Mouse (Mus musculus) ES-E14 (cell line): ENCODE data around the gene Tspan32. TPM values are rescaled to one million over a fixed set of nuclear protein-coding genes. Genes with fewer than 3 reads are reported as not detected.

ENCODE experiments used
- DNase-seq: peaks from one replicate; pipeline ENCODE4 v3.0.0-alpha.2; 2013; ENCODE audit warnings: low read depth, low spot score
- H3K27ac ChIP-seq: 2 replicates; pipeline ENCODE4 v1.5.1; 2012; ENCODE audit warnings: low read depth, mild to moderate bottlenecking, low read length, moderate library complexity, mixed read lengths; ENCODE audit not compliant: poor library complexity, insufficient read depth, severe bottlenecking
- H3K36me3 ChIP-seq: 2 replicates; pipeline ENCODE4 v1.6.1; 2012; ENCODE audit warnings: mild to moderate bottlenecking, low read length, moderate library complexity, mixed read lengths; ENCODE audit not compliant: control insufficient read depth, poor library complexity, insufficient read depth, severe bottlenecking
- H3K4me1 ChIP-seq, 2 experiments: fragments of 150-350 bp in 1 of 2; sonication (generic) in 1 of 2; 2 replicates each; pipeline ENCODE4 v1.6.1; 2012; ENCODE audit warnings: low read length in 2 of 2, mild to moderate bottlenecking in 1 of 2, mixed read lengths in 1 of 2; ENCODE audit not compliant: control insufficient read depth in 2 of 2, insufficient read depth in 2 of 2, poor library complexity in 1 of 2
- H3K4me3 ChIP-seq, 2 experiments: fragments of 150-350 bp in 1 of 2; sonication (generic) in 1 of 2; 2 replicates each; pipeline ENCODE4 v1.5.1; 2012; ENCODE audit warnings: low read length in 2 of 2, low read depth in 1 of 2, mild to moderate bottlenecking in 1 of 2, mixed read lengths in 1 of 2; ENCODE audit not compliant: insufficient read depth in 1 of 2, poor library complexity in 1 of 2, severe bottlenecking in 1 of 2
- H3K9ac ChIP-seq: 2 replicates; pipeline ENCODE4 v1.6.1; 2012; ENCODE audit warnings: low read depth, mild to moderate bottlenecking, low read length, mixed read lengths; ENCODE audit not compliant: poor library complexity, insufficient read depth, severe bottlenecking
- H3K9me3 ChIP-seq: fragments of 150-350 bp; sonication (generic); 2 replicates; pipeline ENCODE4 v1.6.1; 2012; ENCODE audit warnings: low read depth, mild to moderate bottlenecking, low read length; ENCODE audit not compliant: control insufficient read depth, insufficient read depth
- CHD2 ChIP-seq: IDR thresholded peaks from 2 replicates; pipeline ENCODE4 v1.6.1; 2014; ENCODE audit warnings: mild to moderate bottlenecking, low read depth, low read length, inconsistent platforms
- HCFC1 ChIP-seq: IDR thresholded peaks from 2 replicates; pipeline ENCODE4 v1.6.1; 2012; ENCODE audit warnings: low read length, inconsistent platforms, borderline replicate concordance; ENCODE audit not compliant: insufficient read depth
- MAFK ChIP-seq: IDR thresholded peaks from 2 replicates; pipeline ENCODE4 v1.6.1; 2014; ENCODE audit warnings: mild to moderate bottlenecking, low read depth, low read length, inconsistent platforms; ENCODE audit not compliant: insufficient read depth
- ZC3H11A ChIP-seq: IDR thresholded peaks from 2 replicates; pipeline ENCODE4 v1.6.1; 2012; ENCODE audit warnings: low read depth, mild to moderate bottlenecking, inconsistent platforms, low read length, borderline replicate concordance
- ZNF384 ChIP-seq: IDR thresholded peaks from 2 replicates; pipeline ENCODE4 v1.6.1; 2012; ENCODE audit warnings: low read depth, low read length, inconsistent platforms
- in situ Hi-C, 2 experiments: fragments of 600-800 bp; cut with MboI; formaldehyde crosslinking; loops; one replicate each; pipeline ENCODE4 v1.15.1; 2025; ENCODE audit warnings: low sequenced_read_pairs in 2 of 2, inconsistent platforms in 1 of 2; ENCODE audit not compliant: unreplicated experiment in 2 of 2
- total RNA-seq: library from RNA; depleted of rRNA; stranded (reverse); fragments of 300-350 nt; gene quantifications from 2 replicates; pipeline ENCODE4 v1.2.3, GENCODE M21; 2012

Tspan32 gene
- total RNA-seq, 1 experiment, result 4.3 TPM

GRCm38 (mm10) chr7:142987718-142988117, 17.1 kb upstream of the Tspan32 start:
- Histone ChIP-seq H3K4me3 (no peak overlapping the region), H3K36me3 (peaks cover 3% of the 10 kb centered on the region; the same call in 1 of the 2 replicates), H3K4me1 (peaks cover 0 to 5% of the 10 kb centered on the region in 2 experiments; a peak in 2 of 4 replicates), H3K27ac (no peak overlapping the region), H3K9me3 (no peaks in the 10 kb centered on the region), H3K9ac (no peak overlapping the region)
- in situ Hi-C loops, result no loop called here
- DNase-seq, result no peak
- no peak for TF ChIP-seq CHD2
- TF ChIP-seq MAFK, result no peak
- no peak for TF ChIP-seq HCFC1
- TF ChIP-seq ZC3H11A, result no peak
- TF ChIP-seq ZNF384, result no peak

GRCm38 (mm10) chr7:142995004-142995403, 9.8 kb upstream of the Tspan32 start:
- Histone ChIP-seq H3K9ac (no peak overlapping the region), H3K9me3 (no peaks in the 10 kb centered on the region), H3K4me3 (no peak overlapping the region), H3K36me3 (peaks cover 5% of the 10 kb centered on the region; the same call in 1 of the 2 replicates), H3K27ac (no peak overlapping the region), H3K4me1 (peaks cover 0 to 8% of the 10 kb centered on the region in 2 experiments; a peak in 1 of 4 replicates)
- DNase-seq, result no peak
- in situ Hi-C loops, result no loop called here
- TF ChIP-seq ZC3H11A (no peak), MAFK (no peak), CHD2 (no peak), ZNF384 (no peak), HCFC1 (no peak)

DNA sequence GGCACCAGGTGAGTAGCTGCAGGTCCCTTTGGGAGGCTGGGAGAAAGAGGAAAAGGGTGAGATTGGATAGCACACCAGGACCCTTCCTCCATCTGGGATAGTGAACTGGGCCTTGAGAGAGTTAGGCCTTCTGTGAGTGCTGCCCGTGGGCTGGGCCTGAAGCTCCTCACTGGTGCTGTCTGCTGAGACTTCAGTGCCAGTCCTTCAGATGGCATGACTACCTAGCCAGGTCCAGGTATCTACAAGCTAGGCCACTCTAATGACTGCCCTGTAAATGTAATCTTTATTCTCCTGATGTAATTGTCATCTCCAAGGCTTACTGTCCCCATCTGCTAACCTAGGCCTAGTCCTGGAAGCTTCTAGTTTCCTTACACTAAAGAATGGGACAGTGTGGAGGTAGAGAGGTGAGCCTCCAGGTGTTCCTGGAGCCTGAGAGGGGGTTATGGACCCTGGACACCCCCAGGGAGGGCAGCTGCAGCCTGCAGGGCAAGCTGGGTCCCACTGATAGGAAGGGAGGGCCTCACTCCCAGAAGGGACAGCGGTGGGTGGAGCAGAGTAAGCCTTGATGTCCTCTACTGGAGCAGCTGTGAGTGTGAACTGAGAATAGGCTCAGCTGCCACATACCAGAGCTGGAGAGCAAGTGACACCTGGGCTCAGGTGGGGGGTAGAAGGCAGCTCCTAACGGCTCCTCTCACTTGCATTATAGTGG, 9.1 kb upstream of the Tspan32 start:
- Histone ChIP-seq H3K4me3 (no peak overlapping the region), H3K9me3 (no peaks in the 10 kb centered on the region), H3K9ac (no peak overlapping the region), H3K27ac (no peak overlapping the region), H3K36me3 (peaks cover 5% of the 10 kb centered on the region; the same call in 1 of the 2 replicates), H3K4me1 (peaks cover 0 to 8% of the 10 kb centered on the region in 2 experiments; a peak in 1 of 4 replicates)
- in situ Hi-C loops, result no loop called here
- DNase-seq, result no peak
- TF ChIP-seq ZNF384 (no peak), ZC3H11A (no peak), MAFK (no peak), HCFC1 (no peak), CHD2 (no peak)

GRCm38 (mm10) chr7:142996998-142997397, 7.8 kb upstream of the Tspan32 start:
- Histone ChIP-seq H3K4me3 (no peak overlapping the region), H3K4me1 (peaks cover 0 to 5% of the 10 kb centered on the region in 2 experiments; a peak in 1 of 4 replicates), H3K36me3 (peaks cover 5% of the 10 kb centered on the region; the same call in 1 of the 2 replicates), H3K27ac (no peak overlapping the region), H3K9ac (no peak overlapping the region), H3K9me3 (no peaks in the 10 kb centered on the region)
- DNase-seq, result no peak
- in situ Hi-C loops, result no loop called here
- TF ChIP-seq ZNF384 (no peak), ZC3H11A (no peak), MAFK (no peak), HCFC1 (no peak)
